Mouse (Mus musculus) heart, postnatal 0 days (tissue): ENCODE results near the gene Bicd2.

Experiments used
- CTCF ChIP-seq: IDR thresholded peaks from 2 replicates; pipeline ENCODE4 v1.5.1; 2016; ENCODE audit warnings: antibody characterized with exemption, control low read depth, low read depth
- EP300 ChIP-seq: IDR thresholded peaks from 2 replicates; pipeline ENCODE4 v1.6.1; 2016; ENCODE audit warnings: antibody characterized with exemption, low read depth

GRCm38 (mm10) chr13:49430529-49430928 lies 89.1 kb downstream of the Bicd2 start:
- TF ChIP-seq CTCF (no peak), EP300 (no peak)
